Mouse (Mus musculus): ENCODE measurements around the gene Gm12248. TPM values are rescaled to one million over a fixed set of nuclear protein-coding genes. Genes with fewer than 3 reads are reported as not detected.
A peak's percentile ranks its signal among the peaks of the same experiment; 100 is the strongest.

Gene Gm12248
- total and polyA plus RNA-seq, 2 experiments = 1.7 TPM; not detected in 1

DNA sequence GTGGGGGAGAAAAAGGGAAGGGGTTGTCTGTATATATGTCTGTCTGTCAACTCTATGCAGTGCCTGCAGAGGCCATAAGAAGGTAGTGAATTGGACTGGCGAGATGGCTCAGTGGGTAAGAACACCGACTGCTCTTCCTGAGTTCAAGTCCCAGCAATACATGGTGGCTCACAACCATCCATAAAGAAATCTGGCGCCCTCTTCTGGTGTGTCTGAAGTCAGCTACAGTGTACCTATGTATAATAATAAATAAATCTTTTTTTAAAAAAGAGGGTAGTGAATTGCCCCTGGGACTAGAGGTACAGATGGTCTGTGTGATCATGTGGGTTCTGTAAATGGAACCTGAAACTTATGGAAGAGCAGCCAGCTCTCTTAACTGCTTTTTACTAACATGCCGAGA, 46.5 kb downstream of the Gm12248 start:
- DNase-seq (ENCODE audit: extremely low read depth, low read depth, low spot score) = no peak
- no peak overlapping the region for H3K27ac ChIP-seq (replicated peaks; ENCODE audit: insufficient read depth, low read depth, low read length)
- H3K36me3 ChIP-seq (ENCODE audit: control insufficient read depth, insufficient read depth, low read length) = peaks cover 68% of the 10 kb centered on the region
- H3K79me2 ChIP-seq (ENCODE audit: control insufficient read depth, insufficient read depth, low read length) = peaks cover 14% of the 10 kb centered on the region; the same call in 1 of the 2 replicates
- no peak overlapping the region for H3K4me3 ChIP-seq (ENCODE audit: insufficient read depth, low read depth, low read length)
- WGBS = 81% methylated on average over 4 of the region's 4 CpGs
- no peaks in the 10 kb centered on the region for H3K27me3 ChIP-seq (ENCODE audit: control insufficient read depth, insufficient read depth, low read length)
- no peak for TF ChIP-seq CTCF (IDR thresholded peaks at IDR 0.05; ENCODE audit: low read depth, low read length)
- no peak for TF ChIP-seq POLR2A (IDR thresholded peaks at IDR 0.05; ENCODE audit: extremely low read depth, insufficient read depth, low read length)
- H3K9ac ChIP-seq (ENCODE audit: low read depth, low read length) = no peak overlapping the region
- no peaks in the 10 kb centered on the region for H3K4me1 ChIP-seq (ENCODE audit: control insufficient read depth, insufficient read depth, low read length)

DNA sequence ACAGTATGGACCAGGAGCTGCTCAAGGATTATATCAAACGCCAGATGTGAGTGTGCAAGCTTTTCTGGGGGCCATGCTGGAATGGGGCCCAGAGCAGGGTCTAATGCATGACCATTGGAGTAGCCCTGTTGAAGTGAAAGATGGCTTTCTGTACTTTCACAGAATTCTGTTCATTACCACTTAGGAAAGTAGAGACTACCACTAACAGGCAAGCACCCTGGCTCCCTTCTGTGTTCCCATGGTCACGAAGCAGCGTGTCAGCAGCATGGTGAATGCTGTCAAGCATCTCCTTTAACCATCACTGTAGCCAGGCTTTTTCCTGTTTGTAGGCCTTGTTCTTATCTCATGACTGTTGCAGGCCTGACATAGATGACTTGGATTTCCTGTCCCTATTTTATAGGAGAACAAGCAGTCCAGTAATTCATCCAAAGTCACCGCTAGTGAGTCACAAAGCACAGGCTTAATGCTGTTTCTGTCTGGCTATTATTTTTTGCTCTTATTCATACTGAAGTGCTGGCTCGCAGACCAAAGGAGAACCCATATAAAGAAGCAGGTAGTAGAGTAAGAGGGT, 50.0 kb downstream of the Gm12248 start:
- H3K79me2 ChIP-seq (ENCODE audit: control insufficient read depth, insufficient read depth, low read length) = peaks cover 32% of the 10 kb centered on the region; the same call in 1 of the 2 replicates
- H3K27me3 ChIP-seq (ENCODE audit: control insufficient read depth, insufficient read depth, low read length) = no peaks in the 10 kb centered on the region
- peaks cover 37% of the 10 kb centered on the region for H3K36me3 ChIP-seq (ENCODE audit: control insufficient read depth, insufficient read depth, low read length)
- H3K4me3 ChIP-seq (ENCODE audit: insufficient read depth, low read depth, low read length) = no peak overlapping the region
- peaks cover 4% of the 10 kb centered on the region; the same call in 1 of the 2 replicates for H3K4me1 ChIP-seq (ENCODE audit: control insufficient read depth, insufficient read depth, low read length)
- H3K27ac ChIP-seq (replicated peaks; ENCODE audit: insufficient read depth, low read depth, low read length) = no peak overlapping the region
- DNase-seq (ENCODE audit: extremely low read depth, low read depth, low spot score) = no peak
- TF ChIP-seq POLR2A (IDR thresholded peaks at IDR 0.05; ENCODE audit: extremely low read depth, insufficient read depth, low read length) (no peak), CTCF (IDR thresholded peaks at IDR 0.05; ENCODE audit: low read depth, low read length) (no peak)
- H3K9ac ChIP-seq (ENCODE audit: low read depth, low read length) = no peak overlapping the region
- 83% methylated on average over 5 of the region's 5 CpGs for WGBS

DNA sequence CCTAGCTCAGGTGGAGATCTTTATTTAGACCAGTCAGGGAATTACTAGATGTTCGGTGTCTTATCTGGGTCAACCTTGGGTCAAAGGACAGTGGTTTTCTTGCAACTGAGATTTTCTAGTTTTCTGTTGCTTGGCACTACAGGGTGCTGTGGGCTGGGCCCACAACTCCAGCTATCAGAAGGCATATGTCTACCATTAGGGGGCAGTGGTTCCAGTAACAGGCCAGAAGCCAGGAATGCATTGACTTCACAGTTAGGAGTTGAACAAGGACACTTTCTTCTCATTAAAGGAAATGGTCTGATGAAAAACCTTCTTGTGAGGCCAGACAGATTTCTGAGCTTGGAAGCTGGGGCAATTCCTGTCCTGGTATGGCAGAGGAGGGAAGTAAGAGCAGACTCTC, 53.9 kb downstream of the Gm12248 start:
- WGBS = 7% methylated on average over 1 of the region's 1 CpGs
- no peak overlapping the region for H3K4me3 ChIP-seq (ENCODE audit: insufficient read depth, low read depth, low read length)
- no peak for TF ChIP-seq POLR2A (IDR thresholded peaks at IDR 0.05; ENCODE audit: extremely low read depth, insufficient read depth, low read length)
- peak; percentile 48 for TF ChIP-seq CTCF (IDR thresholded peaks at IDR 0.05; ENCODE audit: low read depth, low read length)
- peaks cover 11% of the 10 kb centered on the region for H3K36me3 ChIP-seq (ENCODE audit: control insufficient read depth, insufficient read depth, low read length)
- H3K27me3 ChIP-seq (ENCODE audit: control insufficient read depth, insufficient read depth, low read length) = no peaks in the 10 kb centered on the region
- H3K27ac ChIP-seq (replicated peaks; ENCODE audit: insufficient read depth, low read depth, low read length) = no peak overlapping the region
- no peak overlapping the region for H3K9ac ChIP-seq (ENCODE audit: low read depth, low read length)
- peaks cover 13% of the 10 kb centered on the region; the same call in 1 of the 2 replicates for H3K4me1 ChIP-seq (ENCODE audit: control insufficient read depth, insufficient read depth, low read length)
- DNase-seq (ENCODE audit: extremely low read depth, low read depth, low spot score) = peak; percentile 64
- peaks cover 66% of the 10 kb centered on the region for H3K79me2 ChIP-seq (ENCODE audit: control insufficient read depth, insufficient read depth, low read length)

DNA sequence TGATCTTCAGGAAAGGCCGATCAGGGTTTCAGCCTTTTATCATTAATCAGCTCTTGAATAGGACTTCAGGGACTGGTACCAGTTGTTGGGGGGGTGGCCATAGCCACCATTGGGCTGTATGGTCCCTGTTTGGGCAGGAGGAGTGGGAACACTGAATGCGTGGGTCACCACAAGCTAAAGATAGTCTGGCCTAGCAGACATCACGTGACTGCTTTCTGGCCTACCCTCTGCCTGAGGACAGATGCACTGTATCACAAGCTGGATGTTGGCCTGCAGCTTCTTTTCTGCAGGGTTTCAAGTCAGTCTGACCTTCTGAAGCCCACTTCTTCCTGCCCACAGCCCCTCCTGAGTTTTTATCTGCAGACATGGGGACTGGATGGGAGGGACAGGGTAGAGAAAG, 59.3 kb downstream of the Gm12248 start:
- Histone ChIP-seq H3K4me1 (ENCODE audit: control insufficient read depth, insufficient read depth, low read length) (peaks cover 34% of the 10 kb centered on the region), H3K4me3 (ENCODE audit: insufficient read depth, low read depth, low read length) (no peak overlapping the region), H3K27ac (replicated peaks; ENCODE audit: insufficient read depth, low read depth, low read length) (no peak overlapping the region), H3K36me3 (ENCODE audit: control insufficient read depth, insufficient read depth, low read length) (no peaks in the 10 kb centered on the region), H3K79me2 (ENCODE audit: control insufficient read depth, insufficient read depth, low read length) (peaks cover 86% of the 10 kb centered on the region), H3K27me3 (ENCODE audit: control insufficient read depth, insufficient read depth, low read length) (no peaks in the 10 kb centered on the region), H3K9ac (ENCODE audit: low read depth, low read length) (no peak overlapping the region)
- 19% methylated on average over 3 of the region's 3 CpGs for WGBS
- TF ChIP-seq POLR2A (IDR thresholded peaks at IDR 0.05; ENCODE audit: extremely low read depth, insufficient read depth, low read length) = no peak
- TF ChIP-seq CTCF (IDR thresholded peaks at IDR 0.05; ENCODE audit: low read depth, low read length) = no peak
- peak; percentile 44 for DNase-seq (ENCODE audit: extremely low read depth, low read depth, low spot score)

DNA sequence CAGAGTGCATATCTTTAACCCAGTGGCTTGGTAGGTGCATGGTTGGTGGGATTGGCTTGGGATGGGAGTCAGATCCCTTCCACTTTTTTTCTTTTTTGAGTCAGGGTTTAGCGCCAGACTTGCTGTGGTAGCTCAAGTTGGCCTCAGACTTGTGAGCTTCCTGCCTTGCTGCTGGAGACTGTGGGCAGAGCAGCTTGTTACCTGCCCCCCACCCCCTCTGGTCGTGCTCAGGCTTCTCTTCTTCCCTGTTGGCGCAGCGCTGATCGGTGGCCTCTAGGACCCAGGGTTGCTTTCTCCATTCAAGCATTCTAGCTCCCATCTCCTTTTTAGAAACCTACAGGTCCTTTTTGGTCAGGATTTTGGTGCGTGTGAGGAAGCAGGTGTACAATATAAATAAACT, 61.8 kb downstream of the Gm12248 start:
- DNase-seq (ENCODE audit: extremely low read depth, low read depth, low spot score) = no peak
- WGBS = 51% methylated on average over 6 of the region's 6 CpGs
- Histone ChIP-seq H3K27ac (replicated peaks; ENCODE audit: insufficient read depth, low read depth, low read length) (no peak overlapping the region), H3K36me3 (ENCODE audit: control insufficient read depth, insufficient read depth, low read length) (no peaks in the 10 kb centered on the region; the same call in 1 of the 2 replicates), H3K27me3 (ENCODE audit: control insufficient read depth, insufficient read depth, low read length) (no peaks in the 10 kb centered on the region), H3K9ac (ENCODE audit: low read depth, low read length) (no peak overlapping the region), H3K4me1 (ENCODE audit: control insufficient read depth, insufficient read depth, low read length) (peaks cover 33% of the 10 kb centered on the region), H3K4me3 (ENCODE audit: insufficient read depth, low read depth, low read length) (no peak overlapping the region), H3K79me2 (ENCODE audit: control insufficient read depth, insufficient read depth, low read length) (peaks cover 87% of the 10 kb centered on the region)
- TF ChIP-seq POLR2A (IDR thresholded peaks at IDR 0.05; ENCODE audit: extremely low read depth, insufficient read depth, low read length) (no peak), CTCF (IDR thresholded peaks at IDR 0.05; ENCODE audit: low read depth, low read length) (no peak)

DNA sequence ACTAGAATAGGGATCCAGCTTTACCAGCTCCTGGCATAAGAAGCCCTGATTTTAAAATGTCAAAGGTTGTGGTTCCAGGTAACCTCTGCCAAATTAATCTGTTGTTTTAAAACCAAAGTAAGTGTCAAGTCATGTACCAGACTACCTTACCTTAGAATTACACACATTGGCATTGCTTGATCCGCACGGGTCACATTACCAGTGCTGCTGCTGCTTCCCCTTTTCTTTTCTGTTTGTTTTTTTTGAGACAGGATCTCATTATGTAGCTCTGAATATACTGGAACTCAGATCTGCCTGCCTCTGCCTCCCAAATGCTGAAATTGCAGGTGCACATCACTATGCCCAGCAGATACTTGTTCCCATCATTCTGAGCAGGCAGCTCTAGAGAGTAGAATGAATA, 63.1 kb downstream of the Gm12248 start:
- TF ChIP-seq POLR2A (IDR thresholded peaks at IDR 0.05; ENCODE audit: extremely low read depth, insufficient read depth, low read length) = no peak
- no peak for TF ChIP-seq CTCF (IDR thresholded peaks at IDR 0.05; ENCODE audit: low read depth, low read length)
- Histone ChIP-seq H3K27ac (replicated peaks; ENCODE audit: insufficient read depth, low read depth, low read length) (no peak overlapping the region), H3K4me1 (ENCODE audit: control insufficient read depth, insufficient read depth, low read length) (peaks cover 42% of the 10 kb centered on the region), H3K36me3 (ENCODE audit: control insufficient read depth, insufficient read depth, low read length) (no peaks in the 10 kb centered on the region; the same call in 1 of the 2 replicates), H3K9ac (ENCODE audit: low read depth, low read length) (no peak overlapping the region), H3K79me2 (ENCODE audit: control insufficient read depth, insufficient read depth, low read length) (peaks cover 88% of the 10 kb centered on the region), H3K4me3 (ENCODE audit: insufficient read depth, low read depth, low read length) (no peak overlapping the region), H3K27me3 (ENCODE audit: control insufficient read depth, insufficient read depth, low read length) (no peaks in the 10 kb centered on the region)
- DNase-seq (ENCODE audit: extremely low read depth, low read depth, low spot score) = peak; percentile 42
- 19% methylated on average over 2 of the region's 2 CpGs for WGBS
